In genomic region chr16:25039904-25040303, GRCm38 (mm10) we compare ENCODE assay signal across 10 mouse cellular contexts.
DNase-seq lines count a peak whose midpoint lies in the region; ATAC-seq and TF ChIP-seq lines count a peak whose summit lies in the region.
"Had no signal": no experiment of that assay in that cellular context is flagged by ENCODE, and none has a peak within 500 bp of the region (broad histone marks: within the 10 kb centered on the region; RNA-seq: fewer than 3 reads in every experiment).

No protein-coding gene starts in this region.

- ATAC-seq in kidney, postnatal 0 days (replicated peaks; ENCODE audit: low FRiP score, low read depth), result peak; percentile 53; the same call in 1 of the 2 replicates
- peak; percentile 96 for ATAC-seq in forebrain, embryonic 15.5 days (replicated peaks)

- TF ChIP-seq CTCF in kidney, postnatal 0 days (IDR thresholded peaks at IDR 0.05; ENCODE audit: low read depth), result no peak
- no peak for TF ChIP-seq CTCF in kidney, adult 2 months (conservative IDR thresholded peaks at IDR 0.05; ENCODE audit: insufficient read depth, insufficient read length, low read depth, low read length)

- H3K9me3 ChIP-seq in kidney, postnatal 0 days (replicated peaks; ENCODE audit: low read length), result no peaks in the 10 kb centered on the region
- H3K9me3 ChIP-seq in forebrain, embryonic 15.5 days, result no peaks in the 10 kb centered on the region
- H3K9me3 ChIP-seq: midbrain, embryonic 12.5 days had no signal

- H3K27me3 ChIP-seq in kidney, postnatal 0 days (ENCODE audit: insufficient read depth, low read length), result no peaks in the 10 kb centered on the region
- no peaks in the 10 kb centered on the region for H3K27me3 ChIP-seq in kidney, adult 2 months (replicated peaks; ENCODE audit: control insufficient read depth, insufficient read depth, low read length)
- H3K27me3 ChIP-seq in forebrain, embryonic 15.5 days, result no peaks in the 10 kb centered on the region

- no peaks in the 10 kb centered on the region for H3K4me1 ChIP-seq in kidney, postnatal 0 days (replicated peaks; ENCODE audit: insufficient read depth, low read length)
- H3K4me1 ChIP-seq in kidney, adult 2 months (ENCODE audit: control insufficient read depth, insufficient read depth, low read length), result peaks cover 2% of the 10 kb centered on the region; the same call in 1 of the 2 replicates
- H3K4me1 ChIP-seq in forebrain, embryonic 15.5 days, result peaks cover 10% of the 10 kb centered on the region
- H3K4me1 ChIP-seq: midbrain, embryonic 12.5 days had no signal

- H3K4me2 ChIP-seq in kidney, postnatal 0 days (ENCODE audit: low read length), result no peak overlapping the region
- no peak overlapping the region for H3K4me2 ChIP-seq in forebrain, embryonic 15.5 days (replicated peaks)
- H3K4me2 ChIP-seq: midbrain, embryonic 12.5 days had no signal

- no peak overlapping the region for H3K4me3 ChIP-seq in kidney, postnatal 0 days (replicated peaks; ENCODE audit: low read depth, low read length)
- H3K4me3 ChIP-seq in kidney, adult 2 months (ENCODE audit: insufficient read depth, low read depth, low read length), result no peak overlapping the region
- no peak overlapping the region for H3K4me3 ChIP-seq in forebrain, embryonic 15.5 days
- H3K4me3 ChIP-seq: midbrain, embryonic 12.5 days had no signal

- H3K9ac ChIP-seq in kidney, postnatal 0 days (ENCODE audit: low read depth, low read length), result no peak overlapping the region
- H3K9ac ChIP-seq in forebrain, embryonic 15.5 days (replicated peaks), result no peak overlapping the region
- H3K9ac ChIP-seq: midbrain, embryonic 12.5 days had no signal

- 36% methylated on average over 10 of the region's 10 CpGs for WGBS in kidney, postnatal 0 days
- WGBS in kidney, adult 2 months, result 70% methylated on average over 10 of the region's 10 CpGs
- WGBS in forebrain, embryonic 15.5 days, result 40% methylated on average over 10 of the region's 10 CpGs

- no peak for TF ChIP-seq POLR2A in kidney, adult 2 months (IDR thresholded peaks at IDR 0.05; ENCODE audit: low read depth, low read length)

- H3K36me3 ChIP-seq in kidney, postnatal 0 days (ENCODE audit: insufficient read depth, low read length), result no peaks in the 10 kb centered on the region
- no peaks in the 10 kb centered on the region for H3K36me3 ChIP-seq in kidney, adult 2 months (ENCODE audit: control insufficient read depth, insufficient read depth, low read length)
- no peaks in the 10 kb centered on the region for H3K36me3 ChIP-seq in forebrain, embryonic 15.5 days
- H3K36me3 ChIP-seq: midbrain, embryonic 12.5 days had no signal

- H3K27ac ChIP-seq in kidney, postnatal 0 days, result no peak overlapping the region
- no peak overlapping the region for H3K27ac ChIP-seq in kidney, adult 2 months (ENCODE audit: insufficient read depth, low read depth, low read length)
- H3K27ac ChIP-seq in forebrain, embryonic 15.5 days (replicated peaks), result peak overlapping the region; percentile 63
- H3K27ac ChIP-seq: midbrain, embryonic 12.5 days had no signal

- intact Hi-C loops in gastrocnemius, postnatal 36 days (cut with DNase I), result no loop called here

- DNase-seq in kidney, postnatal 0 days (ENCODE audit: low spot score), result peak; percentile 63
- DNase-seq in kidney, adult 2 months, result no peak
- DNase-seq in ZHBTc4 (ENCODE audit: low read depth, low spot score), result peak; percentile 97
- peak; percentile 28 for DNase-seq in lung, postnatal 36 days
- no peak for DNase-seq in gastrocnemius, postnatal 36 days
- no peak for DNase-seq in spleen, postnatal 14 days (ENCODE audit: low spot score in 2 of 2)
- DNase-seq in spleen, postnatal 36 days (ENCODE audit: low spot score in 2 of 2), result no peak
- DNase-seq: spleen, adult 18-20 months had no signal

Comparison
In these comparisons a context has a peak if more than half of its experiments do, and no peak if none do; other contexts are left out.
1. DNase-seq: peak in kidney, postnatal 0 days (single experiment), ZHBTc4 (single experiment) and lung, postnatal 36 days (single experiment); none in kidney, adult 2 months (single experiment), gastrocnemius, postnatal 36 days (0 of 2), spleen, postnatal 14 days (0 of 2) and spleen, postnatal 36 days (0 of 2).